Mouse (Mus musculus) liver, adult 2 months (tissue): ENCODE measurements around the gene Mxra8. TPM values are rescaled to one million over a fixed set of nuclear protein-coding genes. Genes with fewer than 3 reads are reported as not detected.

Experiments used
- DNase-seq: peaks from one replicate; pipeline ENCODE4 v3.0.0-alpha.2; 2011; ENCODE audit warnings: low read depth, low spot score; ENCODE audit errors: extremely low read depth
- H3K27ac ChIP-seq: fragments of 200-500 bp; replicated peaks from 2 replicates; pipeline ENCODE4 v1.5.1; 2012; ENCODE audit warnings: low read depth, mild to moderate bottlenecking, control low read depth, inconsistent platforms, low read length; ENCODE audit not compliant: insufficient read depth
- H3K27me3 ChIP-seq: fragments of 200-500 bp; 2 replicates; pipeline ENCODE4 v1.6.1; 2012; ENCODE audit warnings: mild to moderate bottlenecking, moderate library complexity, low read length, inconsistent platforms; ENCODE audit not compliant: control insufficient read depth, insufficient read depth
- H3K36me3 ChIP-seq: fragments of 200-500 bp; 2 replicates; pipeline ENCODE4 v1.6.1; 2012; ENCODE audit warnings: low read length, inconsistent platforms; ENCODE audit not compliant: control insufficient read depth, insufficient read depth
- H3K4me1 ChIP-seq: fragments of 200-500 bp; 2 replicates; pipeline ENCODE4 v1.6.1; 2011; ENCODE audit warnings: low read length; ENCODE audit not compliant: control insufficient read depth, insufficient read depth
- H3K4me3 ChIP-seq: fragments of 200-500 bp; 2 replicates; pipeline ENCODE4 v1.5.1; 2011; ENCODE audit warnings: low read depth, mild to moderate bottlenecking, control low read depth, low read length, moderate library complexity; ENCODE audit not compliant: insufficient read depth
- H3K79me2 ChIP-seq: fragments of 200-500 bp; 2 replicates; pipeline ENCODE4 v1.6.1; 2012; ENCODE audit warnings: inconsistent platforms, mild to moderate bottlenecking, low read length, moderate library complexity; ENCODE audit not compliant: control insufficient read depth, insufficient read depth
- H3K9ac ChIP-seq: fragments of 200-500 bp; 2 replicates; pipeline ENCODE4 v1.6.1; 2012; ENCODE audit warnings: low read depth, mild to moderate bottlenecking, control low read depth, inconsistent platforms, low read length
- CTCF ChIP-seq: fragments of 200-500 bp; IDR thresholded peaks from 2 replicates; pipeline ENCODE4 v1.5.1; 2011; ENCODE audit warnings: low read depth, low read length, control low read depth
- POLR2A ChIP-seq: fragments of 200-500 bp; IDR thresholded peaks from 2 replicates; pipeline ENCODE4 v1.6.1; 2011; ENCODE audit warnings: low read length, control low read depth; ENCODE audit not compliant: insufficient read depth; ENCODE audit errors: extremely low read depth
- WGBS: fragments of 180-500 bp; shearing (Covaris S2); methylation state at CpG from one replicate; pipeline ENCODE4 v1.1.7; 2018; 5-methylcytosine and 5-hydroxymethylcytosine counted together
- polyA plus RNA-seq: library from polyadenylated mRNA; depleted of rRNA; stranded (reverse); fragments of >200 nt; gene quantifications from 2 replicates; pipeline ENCODE4 v1.2.3, GENCODE M21; 2012; rRNA removed
- total RNA-seq: library from RNA; depleted of rRNA; stranded (reverse); fragments of >200 nt; gene quantifications from 2 replicates; pipeline ENCODE4 v1.2.3, GENCODE M21; 2014; rRNA removed

The Mxra8 gene
- total RNA-seq = 7.5 and 8.8 TPM in 2 replicates
- polyA plus RNA-seq = 15.4 and 17.2 TPM in 2 replicates

GRCm38 (mm10) chr4:155839483-155839910 is at the start of gene Mxra8:
Mxra8 (plus strand) TSS chr4:155839680.
- no peaks in the 10 kb centered on the region for H3K27me3 ChIP-seq
- H3K4me1 ChIP-seq = peaks cover 7% of the 10 kb centered on the region
- peak within 1 kb of the TSS; percentile 52 for H3K4me3 ChIP-seq
- peak within 1 kb of the TSS; percentile 59 for H3K9ac ChIP-seq
- DNase-seq = peak; percentile 47
- H3K36me3 ChIP-seq = no peaks in the 10 kb centered on the region
- no peaks in the 10 kb centered on the region for H3K79me2 ChIP-seq
- H3K27ac ChIP-seq = peak within 1 kb of the TSS; percentile 61
- WGBS = 45% methylated on average over 16 of the region's 16 CpGs
- TF ChIP-seq CTCF (no peak), POLR2A (no peak)

DNA sequence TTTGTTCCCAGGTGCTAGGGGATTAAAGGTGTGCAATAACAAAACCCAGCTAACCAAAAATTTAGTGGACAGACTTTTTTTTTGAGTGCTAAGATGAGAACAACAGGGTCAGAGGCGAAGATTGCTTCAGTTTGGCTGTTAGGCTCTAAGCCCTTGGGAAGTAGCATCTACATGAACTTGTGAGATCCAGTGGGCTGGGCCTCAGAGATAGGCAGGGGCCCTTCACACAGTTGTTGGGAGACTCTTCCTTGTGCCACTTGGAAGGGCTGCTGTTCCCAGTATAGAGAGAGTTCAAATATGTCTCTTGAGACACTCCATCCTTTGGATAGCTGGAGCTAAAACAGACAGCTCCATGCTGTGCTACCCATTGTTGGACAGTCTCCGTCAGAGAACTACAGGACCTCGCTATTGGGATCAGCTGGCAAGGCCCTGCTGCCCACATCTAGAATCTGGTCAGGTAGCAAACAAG is 49.4 kb upstream of the Mxra8 start, which contains the start of gene Ankrd65:
Gene Ankrd65, plus strand, starts transcription at position 419 of the 469 bp plus-strand sequence.
- Histone ChIP-seq H3K79me2 (no peaks in the 10 kb centered on the region), H3K9ac (no peak within 1 kb of the TSS), H3K4me3 (no peak within 1 kb of the TSS), H3K27ac (no peak within 1 kb of the TSS), H3K4me1 (no peaks in the 10 kb centered on the region), H3K27me3 (no peaks in the 10 kb centered on the region), H3K36me3 (no peaks in the 10 kb centered on the region)
- DNase-seq = no peak
- WGBS = 81% methylated on average over 3 of the region's 3 CpGs
- TF ChIP-seq CTCF (no peak), POLR2A (no peak)

- WGBS = 53% methylated on average over 3 of the region's 3 CpGs
- TF ChIP-seq POLR2A (no peak), CTCF (no peak)
- Histone ChIP-seq H3K27ac (no peak overlapping the region), H3K4me1 (no peaks in the 10 kb centered on the region), H3K4me3 (no peak overlapping the region), H3K27me3 (no peaks in the 10 kb centered on the region), H3K9ac (no peak overlapping the region), H3K79me2 (no peaks in the 10 kb centered on the region), H3K36me3 (no peaks in the 10 kb centered on the region)
- DNase-seq = no peak
These were observed 48.8 kb upstream of the Mxra8 start for GRCm38 (mm10) chr4:155790650-155791161.

DNA sequence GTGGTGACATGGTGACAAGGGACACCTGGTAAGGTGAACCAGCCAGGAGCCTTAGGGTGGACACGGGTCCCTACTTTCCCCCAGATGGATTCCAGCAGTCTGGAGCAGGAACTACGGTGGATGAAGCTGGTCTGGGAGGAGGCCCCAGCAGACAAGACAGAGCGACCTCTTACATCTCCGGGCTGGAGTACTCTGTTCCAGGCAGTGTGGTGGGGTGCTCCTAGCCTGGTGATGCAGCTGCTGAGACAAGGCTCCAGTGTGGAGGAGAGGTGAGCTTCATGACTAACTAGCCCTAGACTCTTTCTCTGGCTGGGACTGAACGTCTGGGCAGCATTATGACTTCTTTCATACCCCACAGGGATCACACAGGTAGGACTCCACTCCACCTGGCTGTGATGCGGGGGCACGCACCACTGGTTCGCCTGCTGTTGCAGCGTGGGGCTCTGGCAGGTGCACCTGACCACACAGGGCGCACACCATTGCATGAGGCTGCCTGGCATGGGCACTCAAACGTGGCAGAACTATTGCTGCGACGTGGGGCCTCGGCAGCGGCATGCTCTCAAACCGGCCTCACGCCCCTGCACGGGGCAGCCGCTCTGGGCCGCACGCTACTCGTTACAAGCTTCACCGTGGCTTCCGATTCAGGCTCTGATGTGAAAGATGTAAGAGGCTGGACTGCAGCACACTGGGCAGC is 48.1 kb upstream of the Mxra8 start:
- Histone ChIP-seq H3K9ac (no peak overlapping the region), H3K27ac (no peak overlapping the region), H3K79me2 (no peaks in the 10 kb centered on the region), H3K36me3 (no peaks in the 10 kb centered on the region), H3K4me3 (no peak overlapping the region), H3K27me3 (no peaks in the 10 kb centered on the region), H3K4me1 (no peaks in the 10 kb centered on the region)
- TF ChIP-seq CTCF (no peak), POLR2A (no peak)
- WGBS = 87% methylated on average over 24 of the region's 24 CpGs
- DNase-seq = no peak

DNA sequence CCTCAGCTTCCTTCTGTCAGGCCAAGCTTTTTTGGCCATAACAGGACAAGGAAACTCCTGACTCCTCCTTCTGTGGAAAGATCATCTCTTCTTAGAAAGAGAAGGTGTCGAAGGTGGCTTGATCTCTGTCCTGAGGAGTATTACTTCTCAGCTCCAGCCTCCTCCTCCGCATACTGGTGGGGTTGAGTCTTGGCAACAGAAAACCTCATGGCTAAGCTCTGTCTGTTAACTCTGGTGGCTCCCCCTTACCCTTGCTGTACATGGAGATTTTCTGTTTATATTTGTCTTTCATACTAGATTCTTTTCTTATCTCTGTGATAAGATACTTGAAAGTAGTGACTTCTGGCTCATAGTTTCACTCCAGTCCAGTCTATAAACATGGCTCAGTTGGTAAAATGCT is 45.8 kb upstream of the Mxra8 start:
- Histone ChIP-seq H3K79me2 (no peaks in the 10 kb centered on the region), H3K36me3 (no peaks in the 10 kb centered on the region), H3K4me3 (no peak overlapping the region), H3K27ac (no peak overlapping the region), H3K9ac (no peak overlapping the region), H3K27me3 (no peaks in the 10 kb centered on the region), H3K4me1 (no peaks in the 10 kb centered on the region)
- TF ChIP-seq CTCF = no peak
- no peak for DNase-seq
- WGBS = 84% methylated on average over 2 of the region's 2 CpGs

DNA sequence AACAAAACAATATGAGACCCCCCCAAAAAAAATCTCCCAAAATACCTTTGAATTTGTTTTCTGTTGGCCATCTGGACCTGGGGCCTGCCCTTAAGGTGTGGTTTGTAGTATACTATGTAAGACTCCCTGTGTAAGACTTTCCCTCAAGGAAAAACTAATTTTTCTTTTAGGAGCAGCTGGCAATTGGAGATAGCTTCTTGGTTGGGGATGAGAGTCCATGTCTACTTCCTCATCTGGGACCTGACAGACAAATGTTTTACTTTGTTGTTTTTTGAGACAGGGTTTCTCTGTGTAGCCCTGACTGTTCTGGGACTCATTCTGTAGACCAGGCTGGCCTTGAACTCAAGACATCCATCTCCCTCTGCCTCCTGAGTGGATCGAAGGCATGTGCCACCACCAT is 37.4 kb upstream of the Mxra8 start:
- H3K27ac ChIP-seq = no peak overlapping the region
- H3K9ac ChIP-seq = no peak overlapping the region
- WGBS = 100% methylated on average over 1 of the region's 1 CpGs
- H3K4me1 ChIP-seq = peaks cover 10% of the 10 kb centered on the region
- no peak for DNase-seq
- H3K36me3 ChIP-seq = peaks cover 6% of the 10 kb centered on the region; the same call in 1 of the 2 replicates
- no peaks in the 10 kb centered on the region for H3K27me3 ChIP-seq
- no peak overlapping the region for H3K4me3 ChIP-seq
- H3K79me2 ChIP-seq = peaks cover 17% of the 10 kb centered on the region
- TF ChIP-seq POLR2A (no peak), CTCF (no peak)
